Mouse (Mus musculus) CD4-positive naive resting alpha-beta T cell, adult 76 days (primary cell): Measurements from ENCODE around the gene Armc2. TPM values are rescaled to one million over a fixed set of nuclear protein-coding genes. Genes with fewer than 3 reads are reported as not detected.

Source experiments
- total RNA-seq: library from RNA; stranded (reverse); gene quantifications from one replicate; pipeline ENCODE4 v1.2.4, GENCODE M21; 2023

Gene Armc2
- 0.15 TPM for total RNA-seq

GRCm38 (mm10) chr10:42018016-42018949 is at the start of gene Armc2:
TSS of gene Armc2 (minus strand) at chr10:42018442.

Other genes starting within 250 kb of the Armc2 start
- gene Cep57l1, start 208.6 kb downstream of the Armc2 start, total RNA-seq, result 12.5 TPM
- gene Sesn1, start 208.5 kb downstream of the Armc2 start, total RNA-seq, result 95.5 TPM